Mouse (Mus musculus) hindbrain, postnatal 0 days (tissue): ENCODE data around the gene Gli1. TPM values are rescaled to one million over a fixed set of nuclear protein-coding genes. Genes with fewer than 3 reads are reported as not detected.

Experiments
- ATAC-seq: fragments of 200-750 bp; cut with Nextera tagmentation; 2 replicates; pipeline ENCODE4 v1.8.0; 2017; ENCODE audit warnings: mild to moderate bottlenecking, moderate TSS enrichment, moderate library complexity
- DNase-seq: peaks from one replicate; pipeline ENCODE4 v3.0.0-alpha.2; 2015; ENCODE audit warnings: low spot score
- H3K27ac ChIP-seq: fragments of 300-500 bp; sonication (generic); 2 replicates; pipeline ENCODE4 v1.5.1; 2014; ENCODE audit warnings: mild to moderate bottlenecking
- H3K27me3 ChIP-seq: fragments of 300-500 bp; sonication (generic); 2 replicates; pipeline ENCODE4 v1.6.1; 2014; ENCODE audit warnings: low read length, mixed read lengths; ENCODE audit not compliant: insufficient read depth
- H3K36me3 ChIP-seq: fragments of 300-500 bp; sonication (generic); 2 replicates; pipeline ENCODE4 v1.6.1; 2014; ENCODE audit warnings: low read length, mixed read lengths; ENCODE audit not compliant: insufficient read depth
- H3K4me1 ChIP-seq: fragments of 300-500 bp; sonication (generic); 2 replicates; pipeline ENCODE4 v1.6.1; 2014; ENCODE audit warnings: antibody characterized with exemption, low read length, mixed read lengths; ENCODE audit not compliant: insufficient read depth
- H3K4me2 ChIP-seq: fragments of 300-500 bp; sonication (generic); 2 replicates; pipeline ENCODE4 v1.6.1; 2014; ENCODE audit warnings: low read depth, mild to moderate bottlenecking, low read length, moderate library complexity, mixed read lengths
- H3K4me3 ChIP-seq: fragments of 300-500 bp; sonication (generic); 2 replicates; pipeline ENCODE4 v1.5.1; 2014; ENCODE audit warnings: low read length
- H3K9ac ChIP-seq: fragments of 300-500 bp; sonication (generic); replicated peaks from 2 replicates; pipeline ENCODE4 v1.6.1; 2014; ENCODE audit warnings: mild to moderate bottlenecking, low read length, moderate library complexity, mixed read lengths
- H3K9me3 ChIP-seq: fragments of 300-500 bp; sonication (generic); 2 replicates; pipeline ENCODE4 v1.6.1; 2016; ENCODE audit warnings: low read length, mixed read lengths
- CTCF ChIP-seq: IDR thresholded peaks from 2 replicates; pipeline ENCODE4 v1.5.1; 2016; ENCODE audit warnings: antibody characterized with exemption, control low read depth, low read depth
- WGBS: fragments of 180-500 bp; shearing (Covaris S2); extraction: QIAGEN DNeasy Blood & Tissue Kit; methylation state at CpG from one replicate; pipeline ENCODE4 v1.1.7; 2014; 5-methylcytosine and 5-hydroxymethylcytosine counted together
- polyA plus RNA-seq: library from polyadenylated mRNA; unstranded; fragments of >200 nt; fragmentation: Nextera tagmentation; extraction: Ambion mirVana; gene quantifications from 2 replicates; pipeline ENCODE4 v1.2.1, GENCODE M21; 2015
- total RNA-seq: library from RNA; depleted of rRNA; stranded (reverse); fragments of >200 nt; gene quantifications from 2 replicates; pipeline ENCODE4 v1.2.3, GENCODE M21; 2014

Gli1 gene
- total and polyA plus RNA-seq, 2 experiments from 2014 or later = 2.7 to 13.0 TPM

GRCm38 (mm10) chr10:127286730-127287129 lies 55.0 kb downstream of the Gli1 start:
- DNase-seq (peak; percentile 43), ATAC-seq (no peak)
- WGBS = 48% methylated on average over 7 of the region's 7 CpGs
- peaks cover 31% of the 10 kb centered on the region for H3K36me3 ChIP-seq
- H3K4me3 ChIP-seq = peak overlapping the region; percentile 69; the same call in 1 of the 2 replicates
- H3K27me3 ChIP-seq = no peaks in the 10 kb centered on the region
- H3K27ac ChIP-seq = peak overlapping the region; percentile 97; the same call in 1 of the 2 replicates
- H3K9ac ChIP-seq = peak overlapping the region; percentile 77; the same call in 1 of the 2 replicates
- peaks cover 27% of the 10 kb centered on the region for H3K4me1 ChIP-seq
- H3K9me3 ChIP-seq = no peaks in the 10 kb centered on the region
- TF ChIP-seq CTCF = no peak
- peak overlapping the region; percentile 80 for H3K4me2 ChIP-seq

GRCm38 (mm10) chr10:127286194-127286593 lies 55.6 kb downstream of the Gli1 start:
- H3K4me2 ChIP-seq = peak overlapping the region; percentile 80
- H3K36me3 ChIP-seq = peaks cover 36% of the 10 kb centered on the region
- H3K27me3 ChIP-seq = no peaks in the 10 kb centered on the region
- WGBS = 58% methylated on average over 7 of the region's 7 CpGs
- peaks cover 22% of the 10 kb centered on the region for H3K4me1 ChIP-seq
- peak overlapping the region; percentile 41; the same call in 1 of the 2 replicates for H3K27ac ChIP-seq
- no peak for TF ChIP-seq CTCF
- no peak for ATAC-seq
- no peak for DNase-seq
- no peak overlapping the region for H3K4me3 ChIP-seq
- no peak overlapping the region; the same call in 1 of the 2 replicates for H3K9ac ChIP-seq
- no peaks in the 10 kb centered on the region for H3K9me3 ChIP-seq

DNA sequence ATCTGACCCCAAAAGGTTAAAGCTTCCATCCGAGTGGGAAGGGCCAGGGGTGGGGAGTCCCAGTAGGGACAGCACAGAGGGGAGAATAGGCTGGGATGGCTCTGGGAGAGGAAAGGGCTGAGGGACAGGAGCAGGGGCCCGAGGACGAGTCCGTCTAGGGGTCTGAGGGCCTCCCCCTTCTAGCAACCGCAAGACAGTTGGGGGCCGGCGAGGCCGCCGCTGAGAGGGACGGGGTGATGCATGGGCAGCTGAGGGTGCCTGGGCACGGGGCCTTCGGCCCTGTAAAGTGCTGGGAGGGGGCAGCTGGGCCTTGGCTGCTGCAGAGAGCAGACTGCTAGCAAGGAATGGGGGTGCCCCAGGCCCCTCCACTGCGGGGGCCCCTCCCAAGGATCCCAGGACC lies 56.1 kb downstream of the Gli1 start:
- WGBS = 65% methylated on average over 12 of the region's 13 CpGs

GRCm38 (mm10) chr10:127284724-127285500 lies 56.9 kb downstream of the Gli1 start:
- Histone ChIP-seq H3K9ac (0 out of 2 replicates have a peak overlapping the region, but pooled peaks have one; percentile 9), H3K4me2 (no peak overlapping the region), H3K4me1 (peaks cover 21% of the 10 kb centered on the region), H3K27ac (no peak overlapping the region), H3K27me3 (no peaks in the 10 kb centered on the region), H3K36me3 (peaks cover 40% of the 10 kb centered on the region), H3K9me3 (no peaks in the 10 kb centered on the region), H3K4me3 (no peak overlapping the region)
- 69% methylated on average over 11 of the region's 11 CpGs for WGBS
- TF ChIP-seq CTCF = no peak
- ATAC-seq = no peak
- DNase-seq = no peak

More for the DNA sequence above, 56.1 kb downstream of the Gli1 start:
- TF ChIP-seq CTCF = no peak
- no peak overlapping the region for H3K4me2 ChIP-seq
- peak overlapping the region; percentile 41; the same call in 1 of the 2 replicates for H3K27ac ChIP-seq
- ATAC-seq (no peak), DNase-seq (no peak)
- H3K4me3 ChIP-seq = no peak overlapping the region
- H3K36me3 ChIP-seq = peaks cover 40% of the 10 kb centered on the region
- 0 out of 2 replicates have a peak overlapping the region, but pooled peaks have one; percentile 9 for H3K9ac ChIP-seq
- no peaks in the 10 kb centered on the region for H3K9me3 ChIP-seq
- H3K27me3 ChIP-seq = no peaks in the 10 kb centered on the region
- H3K4me1 ChIP-seq = peaks cover 22% of the 10 kb centered on the region

DNA sequence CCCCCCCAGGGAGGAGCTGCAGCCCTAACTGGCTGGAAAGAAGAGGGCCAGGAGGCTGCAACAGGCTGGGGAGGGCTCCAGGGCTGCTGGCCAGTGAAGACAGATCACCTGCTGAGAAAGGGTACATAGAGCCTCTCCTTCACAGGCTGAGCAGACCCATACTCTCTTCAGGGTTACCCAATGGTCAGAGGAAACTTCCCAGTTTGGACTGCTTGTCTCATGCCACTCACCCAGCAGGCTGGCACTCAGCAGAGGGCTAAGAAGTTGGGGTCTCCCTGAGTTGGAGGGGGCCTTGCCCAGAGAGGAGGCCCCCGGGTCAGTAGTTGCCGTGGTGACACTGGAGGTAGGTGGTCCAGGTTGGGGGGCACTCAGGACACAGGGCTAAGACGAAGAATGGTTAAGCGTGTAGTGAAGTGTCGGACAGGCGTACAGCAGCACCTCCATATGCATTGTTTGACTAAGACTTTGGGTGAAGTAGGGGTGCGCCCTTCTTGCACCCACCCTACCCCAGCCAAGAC lies 57.6 kb downstream of the Gli1 start:
- Histone ChIP-seq H3K9me3 (no peaks in the 10 kb centered on the region), H3K27me3 (no peaks in the 10 kb centered on the region), H3K36me3 (peaks cover 40% of the 10 kb centered on the region), H3K4me1 (peaks cover 18% of the 10 kb centered on the region), H3K9ac (no peak overlapping the region), H3K4me3 (no peak overlapping the region), H3K27ac (no peak overlapping the region), H3K4me2 (no peak overlapping the region)
- TF ChIP-seq CTCF = no peak
- WGBS = 79% methylated on average over 7 of the region's 7 CpGs
- no peak for DNase-seq
- no peak for ATAC-seq

- Histone ChIP-seq H3K4me1 (peaks cover 16% of the 10 kb centered on the region), H3K9me3 (no peaks in the 10 kb centered on the region), H3K4me3 (no peak overlapping the region), H3K27ac (no peak overlapping the region), H3K27me3 (no peaks in the 10 kb centered on the region), H3K4me2 (no peak overlapping the region), H3K9ac (no peak overlapping the region), H3K36me3 (peaks cover 49% of the 10 kb centered on the region)
- TF ChIP-seq CTCF = no peak
- WGBS = 80% methylated on average over 13 of the region's 13 CpGs
- no peak for ATAC-seq
- no peak for DNase-seq
Observed at GRCm38 (mm10) chr10:127282620-127283215, 59.1 kb downstream of the Gli1 start.
